Mouse (Mus musculus): ENCODE results near the gene Fam181b. TPM values are rescaled to one million over a fixed set of nuclear protein-coding genes. Genes with fewer than 3 reads are reported as not detected.

Fam181b gene
- 2.6 TPM for polyA plus RNA-seq (2014; fragmentation: Illumina TruSeq; extraction: RNeasy Lipid Tissue Mini Kit (QIAGEN cat#74804); ENCODE audit: low read depth, low replicate concordance)

DNA sequence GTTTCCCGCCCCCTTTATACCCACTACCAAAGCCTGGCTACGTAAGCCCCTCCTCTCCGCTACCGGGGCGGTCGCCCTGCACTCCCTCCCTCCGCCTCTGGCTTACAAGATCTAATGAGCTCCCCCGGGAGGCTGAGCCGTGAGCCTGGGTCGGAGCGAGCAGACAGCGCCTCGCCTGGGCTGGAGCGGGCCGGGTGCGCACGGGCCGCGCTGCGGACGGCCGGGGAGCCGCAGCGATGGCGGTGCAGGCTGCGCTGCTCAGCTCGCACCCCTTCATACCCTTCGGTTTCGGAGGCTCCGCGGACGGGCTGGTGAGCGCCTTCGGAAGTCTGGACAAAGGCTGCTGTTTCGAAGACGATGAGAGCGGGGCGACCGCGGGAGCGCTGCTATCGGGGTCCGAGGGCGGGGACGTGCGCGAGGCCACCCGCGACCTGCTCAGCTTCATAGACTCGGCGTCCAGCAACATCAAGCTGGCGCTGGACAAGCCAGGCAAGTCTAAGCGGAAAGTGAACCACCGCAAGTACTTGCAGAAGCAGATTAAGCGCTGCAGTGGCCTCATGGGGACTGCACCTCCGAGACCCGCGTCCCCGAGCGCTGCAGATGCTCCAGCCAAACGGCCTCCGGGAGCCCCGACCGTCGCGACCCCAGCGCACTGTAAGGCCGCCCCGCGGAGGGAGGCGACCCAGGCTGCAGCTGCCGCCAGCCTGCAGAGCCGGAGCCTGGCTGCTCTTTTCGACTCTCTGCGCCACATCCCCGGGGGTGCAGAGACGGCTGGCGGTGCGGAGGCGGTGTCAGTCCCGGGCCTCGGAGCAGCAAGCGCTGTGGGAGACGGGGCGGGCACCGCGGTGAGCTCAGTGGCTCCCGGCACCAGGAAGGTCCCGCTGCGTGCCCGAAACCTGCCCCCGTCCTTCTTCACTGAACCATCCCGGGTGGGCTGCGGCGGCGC lies at the start of gene Fam181b:
Fam181b (plus strand) TSS at position 81 of the 946 bp plus-strand sequence.

Other genes with a start within 250 kb of the Fam181b start
- gene Ddias, start 205.6 kb upstream of the Fam181b start, polyA plus RNA-seq (2014; fragmentation: Illumina TruSeq; extraction: RNeasy Lipid Tissue Mini Kit (QIAGEN cat#74804); ENCODE audit: low read depth, low replicate concordance) = 0.21 TPM
- 7.8 TPM for gene Prcp, start 205.4 kb upstream of the Fam181b start, polyA plus RNA-seq (2014; fragmentation: Illumina TruSeq; extraction: RNeasy Lipid Tissue Mini Kit (QIAGEN cat#74804); ENCODE audit: low read depth, low replicate concordance)

Measured in heart, adult 10 weeks (tissue).